Comparison of ENCODE assay signal across 11 mouse cellular contexts in the genomic region with DNA sequence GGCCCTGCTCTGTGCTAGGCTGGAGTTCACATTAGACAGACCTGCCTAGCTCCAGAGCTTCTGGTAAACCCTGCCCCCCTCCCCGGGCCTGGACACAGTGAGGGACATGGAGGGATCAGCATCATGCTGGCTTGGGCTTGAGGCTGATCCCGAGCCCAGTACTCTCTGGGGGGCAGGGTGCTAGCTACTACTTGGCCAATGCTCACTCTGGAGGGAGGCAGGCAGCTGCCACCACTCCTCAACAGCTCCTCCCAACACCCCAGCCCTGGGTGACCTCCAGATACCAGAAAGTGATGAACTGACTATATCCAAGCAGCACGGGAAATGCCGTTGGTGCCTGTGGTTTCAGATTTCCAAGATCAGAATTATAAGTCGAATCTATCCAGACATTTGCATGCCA. TPM values are rescaled to one million over a fixed set of nuclear protein-coding genes. Genes with fewer than 3 reads are reported as not detected.
A peak's percentile ranks its signal among the peaks of the same experiment; 100 is the strongest.
DNase-seq lines count a peak whose midpoint lies in the region; ATAC-seq and TF ChIP-seq lines count a peak whose summit lies in the region.
"Had no signal": no experiment of that assay in that cellular context is flagged by ENCODE, and none has a peak within 500 bp of the region (broad histone marks: within the 10 kb centered on the region; RNA-seq: fewer than 3 reads in every experiment).

No protein-coding gene starts in this region.

- no peak overlapping the region for H3K4me2 ChIP-seq in heart, embryonic 12.5 days
- H3K4me2 ChIP-seq in kidney, embryonic 16.5 days (replicated peaks; ENCODE audit: low read depth, low read length): no peak overlapping the region
- no peak overlapping the region; the same call in 1 of the 2 replicates for H3K4me2 ChIP-seq in lung, postnatal 0 days (replicated peaks; ENCODE audit: low read depth, low read length)
- H3K4me2 ChIP-seq: liver, embryonic 13.5 days had no signal

- no peak overlapping the region for H3K9ac ChIP-seq in heart, embryonic 12.5 days
- H3K9ac ChIP-seq in kidney, embryonic 16.5 days (replicated peaks; ENCODE audit: low read length): no peak overlapping the region
- H3K9ac ChIP-seq in lung, postnatal 0 days (replicated peaks; ENCODE audit: low read depth): no peak overlapping the region
- H3K9ac ChIP-seq: liver, embryonic 13.5 days had no signal

- 28% methylated on average over 5 of the region's 5 CpGs for WGBS in heart, embryonic 12.5 days
- 31% methylated on average over 5 of the region's 5 CpGs for WGBS in embryonic facial prominence, embryonic 10.5 days
- 15% methylated on average over 5 of the region's 5 CpGs for WGBS in kidney, embryonic 16.5 days
- WGBS in lung, postnatal 0 days: 8% methylated on average over 5 of the region's 5 CpGs

- no peaks in the 10 kb centered on the region for H3K9me3 ChIP-seq in heart, embryonic 12.5 days (replicated peaks)
- no peaks in the 10 kb centered on the region for H3K9me3 ChIP-seq in embryonic facial prominence, embryonic 10.5 days
- no peaks in the 10 kb centered on the region for H3K9me3 ChIP-seq in kidney, embryonic 16.5 days (ENCODE audit: low read length)
- no peaks in the 10 kb centered on the region for H3K9me3 ChIP-seq in lung, postnatal 0 days (ENCODE audit: low read length)
- H3K9me3 ChIP-seq: liver, embryonic 13.5 days had no signal

- no peaks in the 10 kb centered on the region for H3K36me3 ChIP-seq in heart, embryonic 12.5 days
- no peaks in the 10 kb centered on the region for H3K36me3 ChIP-seq in embryonic facial prominence, embryonic 10.5 days (replicated peaks)
- no peaks in the 10 kb centered on the region for H3K36me3 ChIP-seq in kidney, embryonic 16.5 days (ENCODE audit: insufficient read depth, low read length)
- no peaks in the 10 kb centered on the region for H3K36me3 ChIP-seq in lung, postnatal 0 days (ENCODE audit: insufficient read depth, low read length)
- H3K36me3 ChIP-seq: liver, embryonic 13.5 days had no signal

- no peak for DNase-seq in heart, postnatal 25 days (ENCODE audit: low spot score)
- DNase-seq in embryonic facial prominence, embryonic 10.5 days (ENCODE audit: low spot score): peak; percentile 60
- DNase-seq in lung, postnatal 0 days (ENCODE audit: low spot score): peak; percentile 89
- DNase-seq in left cerebral cortex, postnatal 14 days (ENCODE audit: low spot score in 2 of 2): no peak
- DNase-seq: cerebellum, adult 9-11 months; liver, embryonic 13.5 days had no signal

- ATAC-seq in heart, embryonic 12.5 days (ENCODE audit: insufficient number of reproducible peaks, low FRiP score): peak; percentile 51; the same call in 1 of the 2 replicates
- peak; percentile 63 for ATAC-seq in kidney, embryonic 16.5 days (ENCODE audit: low FRiP score, low TSS enrichment)
- ATAC-seq in lung, postnatal 0 days: peak; percentile 93
- ATAC-seq in CD4-positive, CD25-positive, alpha-beta regulatory T cell, adult 4 months: no peak
- ATAC-seq in cerebellum, adult (ENCODE audit: insufficient number of reproducible peaks, low FRiP score, low TSS enrichment): no peak

- no peak overlapping the region for H3K27ac ChIP-seq in heart, embryonic 12.5 days (ENCODE audit: poor library complexity, severe bottlenecking)
- H3K27ac ChIP-seq in embryonic facial prominence, embryonic 10.5 days (replicated peaks): 0 out of 2 replicates have a peak overlapping the region, but pooled peaks have one; percentile 22
- H3K27ac ChIP-seq in kidney, embryonic 16.5 days (ENCODE audit: low read length): peak overlapping the region; percentile 41; the same call in 1 of the 2 replicates
- peak overlapping the region; percentile 76 for H3K27ac ChIP-seq in lung, postnatal 0 days (ENCODE audit: low read length)
- H3K27ac ChIP-seq: layer of hippocampus, adult 2 months; liver, embryonic 13.5 days had no signal

- no peak for TF ChIP-seq CTCF in lung, postnatal 0 days (IDR thresholded peaks at IDR 0.05)

- intact Hi-C loops in heart, postnatal 25 days (cut with DNase I): no loop called here
- intact Hi-C loops in left cerebral cortex, postnatal 14 days (cut with DNase I): no loop called here

- H3K27me3 ChIP-seq in heart, embryonic 12.5 days (replicated peaks): peaks cover 19% of the 10 kb centered on the region
- peaks cover 38% of the 10 kb centered on the region for H3K27me3 ChIP-seq in embryonic facial prominence, embryonic 10.5 days (replicated peaks; ENCODE audit: low read depth, poor library complexity, severe bottlenecking)
- peaks cover 3% of the 10 kb centered on the region; the same call in 1 of the 2 replicates for H3K27me3 ChIP-seq in kidney, embryonic 16.5 days (ENCODE audit: insufficient read depth, low read length)
- H3K27me3 ChIP-seq in lung, postnatal 0 days (replicated peaks; ENCODE audit: insufficient read depth, low read length): peaks cover 4% of the 10 kb centered on the region; the same call in 1 of the 2 replicates

- H3K4me1 ChIP-seq in heart, embryonic 12.5 days (replicated peaks): peaks cover 9% of the 10 kb centered on the region; the same call in 1 of the 2 replicates
- H3K4me1 ChIP-seq in embryonic facial prominence, embryonic 10.5 days: peaks cover 24% of the 10 kb centered on the region
- no peaks in the 10 kb centered on the region; the same call in 1 of the 2 replicates for H3K4me1 ChIP-seq in kidney, embryonic 16.5 days (ENCODE audit: insufficient read depth, low read length)
- H3K4me1 ChIP-seq in lung, postnatal 0 days (ENCODE audit: insufficient read depth, low read depth, low read length): 0 out of 2 replicates have a peak, but pooled peaks cover 4% of the 10 kb centered on the region

- TF ChIP-seq EP300 in lung, postnatal 0 days (IDR thresholded peaks at IDR 0.05): peak; percentile 76

- H3K4me3 ChIP-seq in heart, embryonic 12.5 days: no peak overlapping the region
- H3K4me3 ChIP-seq in embryonic facial prominence, embryonic 10.5 days: no peak overlapping the region
- H3K4me3 ChIP-seq in kidney, embryonic 16.5 days (ENCODE audit: low read length): no peak overlapping the region
- no peak overlapping the region for H3K4me3 ChIP-seq in lung, postnatal 0 days (ENCODE audit: low read depth, low read length)
- H3K4me3 ChIP-seq: layer of hippocampus, adult 2 months; liver, embryonic 13.5 days had no signal

RNA-seq across cellular contexts. Expression of a gene that starts 25.9 kb away (rescaled TPM):
- 57.3 and 57.4 TPM in 2 replicates for polyA plus RNA-seq in heart, embryonic 12.5 days (2016; fragmentation: Nextera tagmentation; extraction: Ambion mirVana)
- 10 to 100 TPM; 47.5 to 47.9 TPM for total RNA-seq in heart, postnatal 25 days (2021)
- polyA plus RNA-seq in embryonic facial prominence, embryonic 10.5 days (2016; fragmentation: Nextera tagmentation; extraction: Ambion mirVana): 82.2 and 83.5 TPM in 2 replicates
- 69.6 and 71.0 TPM in 2 replicates for polyA plus RNA-seq in kidney, embryonic 16.5 days (2015; fragmentation: Nextera tagmentation; extraction: Ambion mirVana)
- polyA plus RNA-seq in lung, postnatal 0 days (2015; fragmentation: Nextera tagmentation; extraction: Ambion mirVana): 53.2 TPM in 2 replicates
- polyA plus RNA-seq in CD4-positive, CD25-positive, alpha-beta regulatory T cell, adult 4 months (2017; shearing (Covaris generic)): 100 to 1,000 TPM in 1 of 2 experiments, 10 to 100 TPM in 1; 99.4 to 106 TPM
- total RNA-seq in left cerebral cortex, postnatal 14 days (2021): 10 to 100 TPM; 53.9 to 58.5 TPM

Comparison
In these comparisons a context has a peak if more than half of its experiments do, and no peak if none do; other contexts are left out.
1. ATAC-seq: peak in heart, embryonic 12.5 days (single experiment), kidney, embryonic 16.5 days (single experiment) and lung, postnatal 0 days (single experiment); none in CD4-positive, CD25-positive, alpha-beta regulatory T cell, adult 4 months (single experiment) and cerebellum, adult (single experiment).
2. DNase-seq: peak in embryonic facial prominence, embryonic 10.5 days (single experiment) and lung, postnatal 0 days (single experiment); none in heart, postnatal 25 days (single experiment) and left cerebral cortex, postnatal 14 days (0 of 2).